27 mouse cellular contexts compared by ENCODE assay signal in the genomic region with DNA sequence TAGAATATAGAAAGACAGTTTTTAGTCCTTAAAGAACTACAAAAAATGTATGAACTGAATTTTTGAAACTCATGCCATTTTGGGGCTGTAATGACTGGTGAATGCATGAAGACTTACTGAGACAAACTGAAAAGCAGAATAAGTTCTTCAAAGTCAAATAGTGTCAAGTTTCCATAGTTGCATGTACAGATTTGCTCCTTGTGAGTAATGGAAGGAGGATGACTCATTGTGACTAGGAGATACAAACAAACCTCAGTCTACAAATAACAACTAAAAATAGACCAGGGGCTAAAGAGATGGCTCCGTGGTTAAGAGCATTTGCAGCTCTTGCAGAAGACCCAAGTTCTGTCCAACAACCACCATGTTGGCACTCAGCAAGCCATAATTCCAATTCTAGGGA.
"Had no signal": no experiment of that assay in that cellular context is flagged by ENCODE, and none has a peak within 500 bp of the region (broad histone marks: within the 10 kb centered on the region; RNA-seq: fewer than 3 reads in every experiment).

No protein-coding gene starts in this region.

- H3K4me1 ChIP-seq: heart, embryonic 13.5 days; heart, embryonic 15.5 days; intestine, embryonic 15.5 days; limb, embryonic 10.5 days; limb, embryonic 12.5 days; liver, embryonic 13.5 days had no signal

- H3K4me3 ChIP-seq: gastrocnemius, adult 2 months; heart, adult 2 months; heart, embryonic 13.5 days; heart, embryonic 15.5 days; intestine, embryonic 15.5 days; layer of hippocampus, adult 2 months; left cerebral cortex, adult 2 months; limb, embryonic 10.5 days; limb, embryonic 12.5 days; liver, embryonic 13.5 days had no signal

- H3K9ac ChIP-seq: heart, embryonic 13.5 days; heart, embryonic 15.5 days; hindbrain, embryonic 14.5 days; intestine, embryonic 15.5 days; limb, embryonic 12.5 days; liver, embryonic 13.5 days had no signal

- H3K27me3 ChIP-seq: heart, embryonic 13.5 days; heart, embryonic 15.5 days; intestine, embryonic 15.5 days; limb, embryonic 12.5 days; liver, embryonic 13.5 days had no signal

- H3K27ac ChIP-seq: gastrocnemius, adult 2 months; heart, adult 2 months; heart, embryonic 13.5 days; heart, embryonic 15.5 days; hindbrain, embryonic 14.5 days; intestine, embryonic 15.5 days; layer of hippocampus, adult 2 months; left cerebral cortex, adult 2 months; limb, embryonic 10.5 days; limb, embryonic 12.5 days; liver, embryonic 13.5 days had no signal

- ATAC-seq: hindbrain, embryonic 16.5 days; inflammation-experienced regulatory T-cells, adult 6 months; intestine, embryonic 15.5 days; intestine, postnatal 0 days had no signal

- H3K36me3 ChIP-seq: heart, embryonic 13.5 days; heart, embryonic 15.5 days; intestine, embryonic 15.5 days; limb, embryonic 10.5 days; limb, embryonic 12.5 days; liver, embryonic 13.5 days had no signal

- H3K4me2 ChIP-seq: heart, embryonic 11.5 days; heart, embryonic 13.5 days; heart, embryonic 15.5 days; hindbrain, embryonic 14.5 days; intestine, embryonic 15.5 days; limb, embryonic 12.5 days; liver, embryonic 11.5 days; liver, embryonic 13.5 days had no signal

- DNase-seq: gastrocnemius, adult 2 months; gastrocnemius, postnatal 14 days; gastrocnemius, postnatal 36 days; heart, adult 11 months; heart, adult 2 months; heart, postnatal 14 days; heart, postnatal 36 days; kidney, adult 18-20 months; kidney, adult 8-10 months; kidney, postnatal 10 days; kidney, postnatal 25 days; kidney, postnatal 4 days; liver; liver, embryonic 13.5 days had no signal

- H3K9me3 ChIP-seq: heart, embryonic 13.5 days; heart, embryonic 15.5 days; intestine, embryonic 15.5 days; limb, embryonic 10.5 days; limb, embryonic 12.5 days; liver, embryonic 13.5 days had no signal
